Mouse (Mus musculus): ENCODE results near the gene Lpin2. TPM values are rescaled to one million over a fixed set of nuclear protein-coding genes. Genes with fewer than 3 reads are reported as not detected.

Gene Lpin2
- polyA plus RNA-seq, 1 experiment = 20.7 TPM

DNA sequence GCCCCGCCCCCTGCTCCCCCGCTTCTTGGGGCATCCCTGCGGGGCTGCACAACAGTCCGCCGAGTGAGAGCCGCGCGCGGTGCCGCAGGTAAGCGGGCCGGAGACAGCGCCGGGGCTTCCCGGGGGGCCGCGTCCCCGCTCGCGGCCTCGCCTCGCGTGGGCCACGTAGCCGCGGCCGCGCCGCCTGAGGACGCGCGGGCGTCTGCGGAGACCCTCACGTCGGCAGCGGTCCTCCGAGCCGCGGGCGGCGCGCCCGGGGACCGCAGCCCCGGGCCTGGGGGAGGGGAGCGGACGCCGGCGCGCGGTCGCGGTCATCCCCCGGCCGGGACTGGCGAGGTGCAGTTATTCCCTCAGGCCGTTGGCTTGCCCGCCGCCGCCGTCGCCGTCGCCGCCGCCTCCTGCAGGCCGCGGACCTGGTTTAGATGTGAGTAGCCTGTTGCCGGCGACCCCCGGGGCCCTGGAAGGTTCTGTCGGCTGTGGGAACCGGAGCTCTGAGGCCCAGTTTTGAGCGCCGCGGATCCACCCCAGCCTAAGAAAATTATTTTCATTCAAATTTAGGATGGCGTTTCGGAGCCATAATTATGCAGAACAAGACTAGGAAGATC is 1.4 kb downstream of the Lpin2 start:
- Histone ChIP-seq H3K27ac (ENCODE audit: insufficient read depth, low read length) (peak overlapping the region; percentile 30; the same call in 1 of the 2 replicates), H3K4me3 (ENCODE audit: insufficient read depth, low read length) (peak overlapping the region; percentile 56), H3K4me1 (ENCODE audit: control insufficient read depth, insufficient read depth, low read length) (peaks cover 5% of the 10 kb centered on the region)
- no peak for TF ChIP-seq CTCF (IDR thresholded peaks at IDR 0.05; ENCODE audit: borderline replicate concordance, insufficient read depth, low read length)
- no peak for TF ChIP-seq POLR2A (IDR thresholded peaks at IDR 0.05; ENCODE audit: low read depth, low read length)

DNA sequence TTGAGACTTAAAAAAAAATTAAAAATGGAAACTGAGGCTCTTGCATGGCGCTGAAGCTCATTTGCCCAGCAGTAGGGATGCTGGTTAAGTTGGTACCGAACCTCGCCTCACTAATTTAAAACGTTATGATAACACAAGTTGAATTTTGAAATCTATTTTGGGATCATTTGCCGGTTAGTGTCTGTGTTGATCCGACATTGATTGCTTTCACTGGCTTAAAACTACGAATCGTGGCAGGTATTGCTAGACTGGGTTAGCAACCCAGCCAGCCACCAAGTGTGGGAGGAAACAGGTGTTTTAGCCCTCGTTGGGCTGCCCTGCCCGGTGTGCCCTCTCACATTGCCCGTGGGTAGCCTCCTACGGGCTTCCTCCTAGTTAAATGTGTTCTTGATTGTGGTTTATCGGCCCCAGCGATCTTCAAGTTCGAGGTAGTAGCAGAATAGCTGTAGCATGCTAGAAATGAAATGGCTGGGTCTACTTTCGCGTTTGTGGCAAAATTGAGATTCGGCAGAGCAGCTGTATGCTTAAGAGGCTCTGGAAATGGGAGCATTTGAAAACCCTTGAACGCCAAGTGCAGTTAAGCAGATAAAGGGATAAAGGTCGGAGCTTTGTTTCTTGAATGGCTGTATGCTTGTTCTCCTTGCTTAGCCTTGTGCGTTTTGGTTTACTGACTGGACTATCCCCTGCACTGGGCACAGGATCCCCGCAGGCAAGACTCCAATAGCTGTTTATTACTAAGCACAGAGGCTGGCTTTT is 2.2 kb downstream of the Lpin2 start:
- Histone ChIP-seq H3K27ac (ENCODE audit: insufficient read depth, low read length) (no peak overlapping the region), H3K4me3 (ENCODE audit: insufficient read depth, low read length) (peak overlapping the region; percentile 56), H3K4me1 (ENCODE audit: control insufficient read depth, insufficient read depth, low read length) (peaks cover 5% of the 10 kb centered on the region)
- no peak for TF ChIP-seq CTCF (IDR thresholded peaks at IDR 0.05; ENCODE audit: borderline replicate concordance, insufficient read depth, low read length)
- TF ChIP-seq POLR2A (IDR thresholded peaks at IDR 0.05; ENCODE audit: low read depth, low read length) = no peak

GRCm38 (mm10) chr17:71185368-71185767 is 3.0 kb downstream of the Lpin2 start:
- Histone ChIP-seq H3K4me1 (ENCODE audit: control insufficient read depth, insufficient read depth, low read length) (peaks cover 5% of the 10 kb centered on the region), H3K27ac (ENCODE audit: insufficient read depth, low read length) (no peak overlapping the region), H3K4me3 (ENCODE audit: insufficient read depth, low read length) (peak overlapping the region; percentile 56)
- TF ChIP-seq CTCF (IDR thresholded peaks at IDR 0.05; ENCODE audit: borderline replicate concordance, insufficient read depth, low read length) (no peak), POLR2A (IDR thresholded peaks at IDR 0.05; ENCODE audit: low read depth, low read length) (no peak)

GRCm38 (mm10) chr17:71190589-71190988 is 8.2 kb downstream of the Lpin2 start:
- H3K4me1 ChIP-seq (ENCODE audit: control insufficient read depth, insufficient read depth, low read length) = peaks cover 19% of the 10 kb centered on the region
- no peak overlapping the region for H3K27ac ChIP-seq (ENCODE audit: insufficient read depth, low read length)
- no peak for TF ChIP-seq POLR2A (IDR thresholded peaks at IDR 0.05; ENCODE audit: low read depth, low read length)
- no peak overlapping the region for H3K4me3 ChIP-seq (ENCODE audit: insufficient read depth, low read length)

- Histone ChIP-seq H3K4me1 (ENCODE audit: control insufficient read depth, insufficient read depth, low read length) (peaks cover 23% of the 10 kb centered on the region), H3K27ac (ENCODE audit: insufficient read depth, low read length) (no peak overlapping the region), H3K4me3 (ENCODE audit: insufficient read depth, low read length) (no peak overlapping the region)
- TF ChIP-seq CTCF (IDR thresholded peaks at IDR 0.05; ENCODE audit: borderline replicate concordance, insufficient read depth, low read length) (no peak), POLR2A (IDR thresholded peaks at IDR 0.05; ENCODE audit: low read depth, low read length) (no peak)
Observed at GRCm38 (mm10) chr17:71191063-71191462, 8.7 kb downstream of the Lpin2 start.

DNA sequence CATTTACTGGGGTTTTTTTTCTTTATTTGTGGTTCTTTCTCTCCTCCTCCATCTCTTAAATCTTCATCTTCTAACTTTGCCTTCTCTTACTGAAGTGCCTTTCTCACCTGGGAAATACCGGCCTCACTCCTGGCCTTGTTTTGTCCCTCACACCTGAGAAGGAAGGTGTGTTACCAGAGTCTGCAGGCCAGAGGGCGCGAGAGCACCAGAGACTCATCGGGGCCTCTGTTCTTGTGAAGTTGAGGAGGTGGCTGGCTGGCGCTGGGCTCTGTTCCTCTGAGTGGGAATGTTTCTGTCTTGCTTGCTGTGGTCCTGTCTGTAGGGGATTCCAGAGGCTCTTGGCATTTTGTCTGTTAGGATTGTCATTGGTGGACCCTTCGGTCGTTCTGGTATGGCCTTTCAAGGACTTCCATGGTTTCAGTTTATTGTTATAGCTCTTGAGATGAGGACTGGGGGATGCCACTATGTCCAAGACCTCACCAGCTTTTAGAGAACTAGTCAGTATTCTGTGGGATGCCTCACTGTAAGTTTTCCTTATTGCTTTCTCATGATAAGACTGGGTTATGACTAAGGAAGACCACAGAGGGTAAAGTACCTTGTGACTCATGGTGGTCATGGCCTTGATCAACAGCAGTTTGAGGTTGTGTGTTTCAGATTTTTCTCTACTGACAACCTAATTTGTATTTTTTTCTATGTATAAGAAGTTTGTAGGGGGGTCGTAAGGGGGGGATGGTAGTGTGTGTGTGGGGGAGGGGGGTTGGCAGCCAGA is 9.5 kb downstream of the Lpin2 start:
- H3K27ac ChIP-seq (ENCODE audit: insufficient read depth, low read length) = 0 out of 2 replicates have a peak overlapping the region, but pooled peaks have one; percentile 9
- H3K4me1 ChIP-seq (ENCODE audit: control insufficient read depth, insufficient read depth, low read length) = peaks cover 26% of the 10 kb centered on the region
- no peak for TF ChIP-seq POLR2A (IDR thresholded peaks at IDR 0.05; ENCODE audit: low read depth, low read length)
- TF ChIP-seq CTCF (IDR thresholded peaks at IDR 0.05; ENCODE audit: borderline replicate concordance, insufficient read depth, low read length) = no peak
- H3K4me3 ChIP-seq (ENCODE audit: insufficient read depth, low read length) = no peak overlapping the region

GRCm38 (mm10) chr17:71193019-71193418 is 10.7 kb downstream of the Lpin2 start:
- Histone ChIP-seq H3K27ac (ENCODE audit: insufficient read depth, low read length) (peak overlapping the region; percentile 31; the same call in 1 of the 2 replicates), H3K4me1 (ENCODE audit: control insufficient read depth, insufficient read depth, low read length) (peaks cover 28% of the 10 kb centered on the region), H3K4me3 (ENCODE audit: insufficient read depth, low read length) (no peak overlapping the region)
- TF ChIP-seq CTCF (IDR thresholded peaks at IDR 0.05; ENCODE audit: borderline replicate concordance, insufficient read depth, low read length) (no peak), POLR2A (IDR thresholded peaks at IDR 0.05; ENCODE audit: low read depth, low read length) (no peak)

- TF ChIP-seq POLR2A (IDR thresholded peaks at IDR 0.05; ENCODE audit: low read depth, low read length) (no peak), CTCF (IDR thresholded peaks at IDR 0.05; ENCODE audit: borderline replicate concordance, insufficient read depth, low read length) (no peak)
- no peak overlapping the region for H3K4me3 ChIP-seq (ENCODE audit: insufficient read depth, low read length)
- H3K27ac ChIP-seq (ENCODE audit: insufficient read depth, low read length) = peak overlapping the region; percentile 31
- H3K4me1 ChIP-seq (ENCODE audit: control insufficient read depth, insufficient read depth, low read length) = peaks cover 28% of the 10 kb centered on the region
Observed at GRCm38 (mm10) chr17:71193485-71193884, 11.1 kb downstream of the Lpin2 start.

- H3K27ac ChIP-seq (ENCODE audit: insufficient read depth, low read length) = peak overlapping the region; percentile 23; the same call in 1 of the 2 replicates
- no peak overlapping the region for H3K4me3 ChIP-seq (ENCODE audit: insufficient read depth, low read length)
- TF ChIP-seq CTCF (IDR thresholded peaks at IDR 0.05; ENCODE audit: borderline replicate concordance, insufficient read depth, low read length) (no peak), POLR2A (IDR thresholded peaks at IDR 0.05; ENCODE audit: low read depth, low read length) (no peak)
- peaks cover 30% of the 10 kb centered on the region for H3K4me1 ChIP-seq (ENCODE audit: control insufficient read depth, insufficient read depth, low read length)
Observed at GRCm38 (mm10) chr17:71194906-71195632, 12.7 kb downstream of the Lpin2 start.
